Comparison of ENCODE assay signal across 8 mouse cellular contexts in genomic region chr9:59751966-59752365, GRCm38 (mm10). TPM values are rescaled to one million over a fixed set of nuclear protein-coding genes. Genes with fewer than 3 reads are reported as not detected.
DNase-seq lines count a peak whose midpoint lies in the region; ATAC-seq lines count a peak whose summit lies in the region.

No protein-coding gene starts in this region.

- H3K36me3 ChIP-seq in liver, embryonic 11.5 days (ENCODE audit: control insufficient read depth, insufficient read depth, low read length), result no peaks in the 10 kb centered on the region
- no peaks in the 10 kb centered on the region for H3K36me3 ChIP-seq in stomach, embryonic 14.5 days (ENCODE audit: control insufficient read depth, insufficient read depth, low read length)

- peak overlapping the region; percentile 81 for H3K4me2 ChIP-seq in liver, embryonic 11.5 days
- H3K4me2 ChIP-seq in stomach, embryonic 14.5 days (replicated peaks; ENCODE audit: low read depth, low read length), result peak overlapping the region; percentile 77

- peak overlapping the region; percentile 85 for H3K4me3 ChIP-seq in liver, embryonic 11.5 days (ENCODE audit: low read depth, low read length)
- peak overlapping the region; percentile 80 for H3K4me3 ChIP-seq in stomach, embryonic 14.5 days (ENCODE audit: low read depth, low read length)

- WGBS in liver, embryonic 11.5 days, result 6% methylated on average over 2 of the region's 2 CpGs
- 2% methylated on average over 2 of the region's 2 CpGs for WGBS in stomach, embryonic 14.5 days

- H3K9ac ChIP-seq in liver, embryonic 11.5 days (ENCODE audit: low read depth, low read length), result peak overlapping the region; percentile 82
- H3K9ac ChIP-seq in stomach, embryonic 14.5 days (replicated peaks; ENCODE audit: low read depth, low read length), result peak overlapping the region; percentile 71

- intact Hi-C loops in left cerebral cortex, postnatal 36 days (cut with DNase I), result no loop called here

- no peak for ATAC-seq in liver, embryonic 11.5 days (replicated peaks; ENCODE audit: low FRiP score)
- no peak for ATAC-seq in stomach, embryonic 14.5 days (ENCODE audit: insufficient number of reproducible peaks, insufficient read depth, low FRiP score, low read depth)

- peaks cover 13% of the 10 kb centered on the region for H3K4me1 ChIP-seq in liver, embryonic 11.5 days (replicated peaks; ENCODE audit: control insufficient read depth, insufficient read depth, low read length)
- H3K4me1 ChIP-seq in stomach, embryonic 14.5 days (ENCODE audit: control insufficient read depth, insufficient read depth, low read length), result peaks cover 6% of the 10 kb centered on the region; the same call in 1 of the 2 replicates

- DNase-seq in cerebellum, adult 8-10 months, result peak; percentile 14
- no peak for DNase-seq in cerebellum, postnatal 4 days (ENCODE audit: low spot score in 2 of 2)
- DNase-seq in thymus, postnatal 0 days (ENCODE audit: low spot score), result peak; percentile 5
- no peak for DNase-seq in thymus, postnatal 25 days
- DNase-seq in liver, embryonic 11.5 days (ENCODE audit: low spot score), result no peak
- no peak for DNase-seq in left cerebral cortex, postnatal 36 days (ENCODE audit: low spot score in 2 of 2)
- DNase-seq in left cerebral cortex, adult 9 months (ENCODE audit: low spot score in 2 of 2), result no peak

- H3K27me3 ChIP-seq in liver, embryonic 11.5 days (replicated peaks; ENCODE audit: control insufficient read depth, insufficient read depth, low read length), result no peaks in the 10 kb centered on the region
- no peaks in the 10 kb centered on the region for H3K27me3 ChIP-seq in stomach, embryonic 14.5 days (ENCODE audit: control insufficient read depth, insufficient read depth, low read length)

- no peaks in the 10 kb centered on the region for H3K9me3 ChIP-seq in liver, embryonic 11.5 days (ENCODE audit: control insufficient read depth, low read length)
- H3K9me3 ChIP-seq in stomach, embryonic 14.5 days (ENCODE audit: control insufficient read depth, low read depth, low read length), result no peaks in the 10 kb centered on the region

- H3K27ac ChIP-seq in liver, embryonic 11.5 days (ENCODE audit: low read depth, low read length), result no peak overlapping the region
- 0 out of 2 replicates have a peak overlapping the region, but pooled peaks have one; percentile 91 for H3K27ac ChIP-seq in stomach, embryonic 14.5 days (ENCODE audit: low read length)

RNA-seq across cellular contexts. Expression of gene Myo9a, which starts 1.3 kb away (rescaled TPM):
- 3.4 and 4.3 TPM in 2 replicates for polyA plus RNA-seq in thymus, postnatal 0 days (2015; fragmentation: Nextera tagmentation; extraction: Ambion mirVana)
- polyA plus RNA-seq in liver, embryonic 11.5 days (2014; fragmentation: Nextera tagmentation; extraction: Ambion mirVana), result 7.0 and 8.1 TPM in 2 replicates
- 18.9 and 19.8 TPM in 2 replicates for polyA plus RNA-seq in stomach, embryonic 14.5 days (2014; fragmentation: Nextera tagmentation; extraction: Ambion mirVana)
- total RNA-seq in left cerebral cortex, postnatal 36 days (2021), result 10 to 100 TPM; 65.6 to 95.9 TPM

RNA-seq across cellular contexts. Expression of gene Senp8, which starts 1.5 kb away (rescaled TPM):
- 6.6 and 8.6 TPM in 2 replicates for polyA plus RNA-seq in thymus, postnatal 0 days (2015; fragmentation: Nextera tagmentation; extraction: Ambion mirVana)
- polyA plus RNA-seq in liver, embryonic 11.5 days (2014; fragmentation: Nextera tagmentation; extraction: Ambion mirVana), result 9.8 and 10.9 TPM in 2 replicates
- 11.7 and 12.4 TPM in 2 replicates for polyA plus RNA-seq in stomach, embryonic 14.5 days (2014; fragmentation: Nextera tagmentation; extraction: Ambion mirVana)
- 1 to 10 TPM; 7.6 to 9.0 TPM for total RNA-seq in left cerebral cortex, postnatal 36 days (2021)

Comparison
In these comparisons a context has a peak if more than half of its experiments do, and no peak if none do; other contexts are left out.
1. DNase-seq: peak in cerebellum, adult 8-10 months (single experiment) and thymus, postnatal 0 days (single experiment); none in cerebellum, postnatal 4 days (0 of 2), thymus, postnatal 25 days (single experiment), liver, embryonic 11.5 days (single experiment), left cerebral cortex, postnatal 36 days (0 of 2) and left cerebral cortex, adult 9 months (0 of 2).